Mouse (Mus musculus) heart, postnatal 36 days (tissue): ENCODE measurements around the gene Serbp1. TPM values are rescaled to one million over a fixed set of nuclear protein-coding genes. Genes with fewer than 3 reads are reported as not detected.

ENCODE experiments used
- DNase-seq, 2 experiments: peaks; one replicate each; pipeline ENCODE4 v3.0.0; 2021 to 2022
- intact Hi-C: fragments of 180-260 bp; cut with DNase I; formaldehyde crosslinking; loops from one replicate; pipeline ENCODE4 v1.15.1; 2025
- total RNA-seq, 2 experiments: library from RNA; stranded (reverse); gene quantifications; 2 replicates each; pipeline ENCODE4 v1.2.3; 2021

Gene Serbp1
- total RNA-seq, 2 experiments from 2014 or later, result 201 to 234 TPM

DNA sequence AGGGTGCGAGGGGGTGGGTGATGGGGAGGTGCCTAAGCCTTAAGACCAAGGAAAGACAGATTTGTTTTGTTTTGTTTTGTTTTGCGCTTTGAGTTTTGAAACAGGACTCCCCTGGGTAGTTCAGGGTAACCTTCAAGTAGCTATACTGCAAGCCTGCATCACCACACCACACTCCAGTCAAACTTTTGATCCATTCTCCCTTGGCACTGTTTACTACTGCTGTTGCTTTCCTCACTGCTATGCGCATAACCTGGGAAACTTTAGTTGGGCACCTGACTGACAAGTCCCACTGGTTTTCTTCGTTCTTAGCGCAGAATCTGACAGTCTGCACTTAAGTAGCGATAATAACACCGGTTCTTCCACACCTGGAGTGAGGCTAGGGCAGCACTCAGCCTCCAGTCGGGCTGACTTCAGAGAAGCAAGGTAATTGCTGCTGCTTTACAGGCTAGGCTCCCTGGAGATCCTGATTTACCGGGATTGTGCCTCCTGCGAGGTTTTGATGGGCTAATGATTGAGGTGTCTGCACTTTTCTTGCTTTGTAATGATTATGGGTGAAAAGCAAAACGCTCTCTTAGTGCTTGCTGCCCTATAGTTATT lies 8.0 kb upstream of the Serbp1 start:
- DNase-seq, result no peak
- intact Hi-C loops, result loop anchor here (2.0 kb wide), 1 partner anchor 37 kb away; no protein-coding TSS in a partner anchor

DNA sequence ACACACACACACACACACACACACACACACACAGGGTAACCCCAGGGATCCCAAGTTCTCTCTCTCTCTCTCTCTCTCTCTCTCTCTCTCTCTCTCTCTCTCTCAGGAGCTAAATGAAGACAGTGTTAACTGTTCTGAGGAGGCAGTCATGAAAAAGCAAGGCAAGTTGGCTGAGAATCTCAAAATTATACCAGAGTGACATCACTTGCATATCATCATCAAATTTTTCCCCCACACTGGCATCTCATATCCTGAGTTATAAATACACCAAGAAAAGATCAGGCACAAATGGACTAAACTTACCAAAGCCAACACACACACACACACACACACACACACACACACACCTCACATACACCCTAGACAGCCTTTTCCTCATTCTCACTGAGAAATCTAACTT lies 7.0 kb upstream of the Serbp1 start:
- intact Hi-C loops, result no loop called here

DNA sequence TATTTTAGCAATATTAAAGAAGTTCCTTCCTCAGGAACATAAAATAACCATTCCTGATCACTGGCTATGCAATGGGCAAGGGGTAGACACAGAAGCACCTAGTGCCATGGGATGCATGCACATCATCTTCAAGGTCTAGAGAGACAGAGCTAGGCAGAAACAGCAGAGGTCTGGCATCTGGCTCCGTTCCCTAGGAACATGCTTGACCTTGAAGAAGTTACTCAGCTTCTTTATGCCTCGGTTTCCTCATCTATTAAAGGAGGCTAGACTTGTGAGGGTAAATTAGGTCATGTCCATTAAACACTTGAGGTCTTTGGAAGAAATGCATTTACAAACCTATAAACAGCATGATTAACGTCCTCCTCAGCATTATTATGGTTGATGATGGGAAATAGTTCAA lies 2.3 kb upstream of the Serbp1 start:
- intact Hi-C loops, result no loop called here
- DNase-seq, result no peak

More for the DNA sequence above, 7.0 kb upstream of the Serbp1 start:
- no peak for DNase-seq

DNA sequence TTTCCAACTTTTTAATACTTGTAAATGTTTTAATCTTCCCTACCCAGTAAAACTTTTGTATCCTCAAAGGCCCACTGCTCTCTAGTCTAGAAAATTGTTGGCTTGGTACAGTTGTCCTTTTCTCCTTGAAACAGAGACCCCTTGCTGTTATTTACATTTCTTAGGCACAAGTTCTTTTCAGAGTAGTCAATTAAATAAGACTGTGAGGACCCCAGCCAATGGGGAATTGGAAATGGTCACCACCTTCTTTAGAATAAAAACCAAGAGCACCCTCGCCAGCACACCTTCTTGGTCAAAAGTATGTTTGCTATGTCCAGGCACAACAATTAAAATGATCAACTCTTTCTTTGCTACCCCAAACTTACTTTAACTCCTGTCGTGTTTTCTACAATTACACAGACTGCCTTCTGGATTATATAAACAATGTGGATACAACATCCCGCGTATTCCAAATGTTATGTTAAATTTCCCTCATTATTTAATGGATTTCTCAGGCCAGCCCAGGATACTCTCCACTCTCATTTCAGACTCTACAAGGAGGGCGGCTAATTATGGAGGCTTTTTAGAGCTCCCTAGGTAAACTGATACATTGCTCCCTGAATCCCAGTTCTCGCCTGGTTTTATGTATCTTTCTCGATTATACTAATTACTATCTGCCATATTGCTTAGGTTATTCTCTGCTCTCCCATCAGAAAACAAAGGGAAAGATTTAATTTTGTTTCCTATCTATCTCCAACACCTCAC lies 1.3 kb upstream of the Serbp1 start:
- intact Hi-C loops, result no loop called here
- DNase-seq, result no peak

DNA sequence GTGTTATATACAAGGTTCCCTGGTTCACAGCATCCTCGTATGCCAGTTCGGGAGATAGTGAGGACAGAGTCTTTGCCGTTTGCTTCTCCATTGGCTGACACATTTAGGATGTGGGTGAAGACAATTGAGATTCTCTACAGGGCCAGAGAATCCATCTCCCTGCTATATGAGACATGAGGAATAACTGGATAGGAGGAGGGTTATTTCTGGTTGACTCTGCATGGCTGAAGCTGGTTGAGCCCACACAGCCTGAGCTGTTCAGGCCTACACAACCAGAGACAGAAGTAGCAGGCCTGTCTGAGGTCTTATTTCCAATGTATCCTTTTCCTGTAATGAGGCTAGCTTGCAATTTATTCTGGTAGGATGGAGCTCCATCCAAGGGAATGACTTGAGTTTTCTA lies 3.3 kb downstream of the Serbp1 start:
- intact Hi-C loops, result no loop called here
- no peak for DNase-seq

DNA sequence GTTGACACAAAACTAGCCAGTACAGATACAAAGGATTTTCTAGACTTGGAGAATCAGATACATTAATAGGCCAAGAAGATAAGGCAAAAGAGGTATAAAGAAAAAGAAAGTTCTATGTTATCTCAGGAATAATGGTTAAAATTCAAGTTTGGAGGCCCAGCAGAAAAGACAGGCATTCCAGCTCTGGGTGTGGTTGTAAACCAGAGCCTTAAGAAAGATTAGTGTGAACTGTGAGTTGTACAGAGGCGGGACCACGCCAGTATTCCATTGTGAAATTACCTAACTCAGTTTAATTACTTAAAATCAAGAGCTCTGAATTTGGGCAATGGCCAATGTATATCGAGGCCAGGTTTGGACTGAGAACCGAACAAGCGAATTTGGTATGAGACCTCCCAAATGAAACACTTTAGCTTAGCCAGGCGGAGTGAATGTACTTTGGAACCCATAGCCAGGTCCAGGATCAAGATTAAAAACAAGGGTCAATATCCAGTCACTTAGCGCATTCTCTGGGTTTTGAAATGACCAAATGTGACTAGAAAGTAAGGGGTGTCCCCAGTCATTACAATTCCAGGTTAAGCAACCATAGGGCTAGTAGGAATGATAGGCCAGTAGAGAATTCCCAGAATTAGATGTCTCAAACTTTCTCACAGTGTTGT lies 5.9 kb downstream of the Serbp1 start:
- intact Hi-C loops, result no loop called here
- no peak for DNase-seq

DNA sequence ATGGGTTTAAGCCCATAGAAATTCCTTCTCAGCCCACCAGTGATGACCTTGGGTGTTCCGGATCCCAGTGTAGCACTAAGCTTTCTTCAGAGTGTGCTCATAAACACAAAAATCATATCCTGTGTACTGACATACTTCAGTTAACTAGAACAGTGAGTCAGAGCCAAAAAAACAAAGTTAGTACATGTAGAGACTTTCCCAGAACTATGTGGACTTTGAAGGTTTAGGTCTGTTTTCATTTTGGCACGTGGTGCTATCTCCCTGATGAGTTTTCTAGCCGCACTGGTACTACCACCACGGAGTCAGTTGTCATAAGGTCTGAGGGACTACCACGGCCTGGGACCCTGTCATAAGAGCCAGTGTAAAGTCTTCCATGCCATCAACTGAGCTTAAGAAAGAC lies 6.5 kb downstream of the Serbp1 start:
- intact Hi-C loops, result no loop called here
- no peak for DNase-seq

DNA sequence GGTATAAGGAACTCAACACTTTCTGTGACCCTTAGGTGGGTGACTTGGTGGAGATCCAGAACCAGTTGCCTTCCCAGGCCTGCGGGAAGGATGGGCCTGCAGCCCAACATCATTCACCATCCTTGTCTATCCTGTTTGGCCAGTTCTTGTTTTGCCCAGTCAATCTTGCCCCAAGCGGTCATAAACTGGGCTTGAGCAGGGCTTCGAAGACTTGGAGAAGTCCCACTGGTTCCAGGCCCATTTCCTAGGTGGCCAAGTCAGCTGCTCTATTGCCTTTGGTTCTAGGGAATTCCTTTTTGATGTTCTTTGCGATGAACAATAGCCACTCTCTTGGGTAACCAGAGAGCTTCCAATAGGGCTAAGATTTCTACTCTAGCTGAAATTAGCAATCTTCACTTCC lies 13.1 kb downstream of the Serbp1 start:
- intact Hi-C loops, result no loop called here
- no peak for DNase-seq

DNA sequence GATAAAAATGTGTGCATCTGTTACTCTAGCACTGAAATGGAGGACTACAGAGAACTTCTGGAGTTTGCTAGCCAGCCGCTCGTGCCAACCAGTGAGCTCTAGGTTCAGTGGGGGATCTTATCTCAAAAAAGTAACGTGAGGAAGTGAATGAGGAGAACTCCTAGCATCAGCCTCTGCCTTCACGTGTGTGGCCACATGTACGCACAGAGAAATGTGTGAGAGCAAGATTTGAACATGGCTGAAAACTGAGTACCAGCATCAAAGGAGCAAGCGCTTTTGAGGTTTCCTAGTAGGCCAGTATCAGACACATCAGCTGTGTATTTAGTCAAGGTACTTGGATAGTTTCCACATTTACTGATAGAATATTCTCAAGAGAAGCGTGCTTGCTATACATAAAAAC lies 27.0 kb downstream of the Serbp1 start:
- DNase-seq, result no peak
- intact Hi-C loops, result loop anchor here (5.0 to 10.0 kb wide), 4 partner anchors 98 to 730 kb away; partner anchors contain the start of genes Gadd45a and Mad2l1

DNA sequence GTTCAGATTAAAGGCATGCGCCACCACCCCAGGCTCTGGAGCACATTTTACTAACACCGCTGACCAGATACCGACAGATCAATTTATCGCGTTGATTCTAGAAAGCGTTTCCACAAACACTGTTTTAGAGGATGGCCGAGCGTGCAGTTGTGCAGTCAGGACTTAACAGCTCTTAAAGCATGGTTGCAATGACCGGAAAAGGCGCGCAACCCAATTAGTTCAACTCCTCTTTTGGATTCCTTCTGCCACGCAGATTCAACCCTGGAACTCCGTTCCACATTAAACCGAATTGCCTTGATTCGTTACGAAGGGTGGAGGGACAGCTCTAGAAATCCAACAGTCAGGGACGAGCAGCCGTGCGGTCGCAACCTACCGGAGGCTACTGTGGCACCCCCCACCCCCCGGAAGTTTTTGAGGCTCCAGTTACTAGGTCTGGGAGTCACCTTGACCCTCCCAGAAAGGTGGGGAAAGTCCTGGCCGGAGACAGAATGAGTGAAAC lies 28.2 kb downstream of the Serbp1 start:
- intact Hi-C loops, result loop anchor here (2.0 to 10.0 kb wide), 5 partner anchors 37 to 731 kb away; partner anchors contain the start of genes Gadd45a and Mad2l1
- no peak for DNase-seq

DNA sequence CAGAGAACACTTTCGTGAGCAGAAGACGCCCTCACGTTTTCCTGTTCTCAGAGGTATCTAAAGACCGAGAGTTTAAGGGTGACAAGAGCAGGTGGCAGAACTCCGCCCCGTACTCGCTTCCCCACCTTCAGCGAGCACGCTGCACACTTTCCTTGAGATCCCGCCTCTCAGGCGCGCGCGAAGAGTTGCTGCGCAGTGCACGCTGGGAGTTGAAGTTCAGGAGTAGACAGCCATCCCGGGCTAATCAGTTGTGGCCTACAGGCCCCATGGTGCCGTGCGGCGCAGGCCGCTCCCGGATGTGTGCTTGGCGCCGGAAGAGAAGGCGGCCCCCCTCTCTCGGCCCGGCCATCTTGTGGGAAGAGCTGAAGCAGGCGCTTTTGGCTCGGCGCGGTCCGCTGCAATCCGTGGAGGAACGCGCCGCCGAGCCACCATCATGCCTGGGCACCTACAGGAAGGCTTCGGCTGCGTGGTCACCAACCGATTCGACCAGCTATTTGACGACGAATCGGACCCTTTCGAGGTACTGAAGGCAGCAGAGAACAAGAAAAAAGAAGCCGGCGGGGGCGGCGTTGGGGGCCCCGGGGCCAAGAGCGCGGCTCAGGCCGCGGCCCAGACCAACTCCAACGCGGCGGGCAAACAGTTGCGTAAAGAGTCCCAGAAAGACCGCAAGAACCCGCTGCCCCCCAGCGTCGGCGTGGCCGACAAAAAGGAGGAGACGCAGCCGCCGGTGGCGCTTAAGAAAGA lies 28.9 kb downstream of the Serbp1 start:
- intact Hi-C loops, result loop anchor here (2.0 to 10.0 kb wide), 5 partner anchors 38 to 732 kb away; partner anchors contain the start of genes Gadd45a and Mad2l1
- DNase-seq, result peak; percentile 91

DNA sequence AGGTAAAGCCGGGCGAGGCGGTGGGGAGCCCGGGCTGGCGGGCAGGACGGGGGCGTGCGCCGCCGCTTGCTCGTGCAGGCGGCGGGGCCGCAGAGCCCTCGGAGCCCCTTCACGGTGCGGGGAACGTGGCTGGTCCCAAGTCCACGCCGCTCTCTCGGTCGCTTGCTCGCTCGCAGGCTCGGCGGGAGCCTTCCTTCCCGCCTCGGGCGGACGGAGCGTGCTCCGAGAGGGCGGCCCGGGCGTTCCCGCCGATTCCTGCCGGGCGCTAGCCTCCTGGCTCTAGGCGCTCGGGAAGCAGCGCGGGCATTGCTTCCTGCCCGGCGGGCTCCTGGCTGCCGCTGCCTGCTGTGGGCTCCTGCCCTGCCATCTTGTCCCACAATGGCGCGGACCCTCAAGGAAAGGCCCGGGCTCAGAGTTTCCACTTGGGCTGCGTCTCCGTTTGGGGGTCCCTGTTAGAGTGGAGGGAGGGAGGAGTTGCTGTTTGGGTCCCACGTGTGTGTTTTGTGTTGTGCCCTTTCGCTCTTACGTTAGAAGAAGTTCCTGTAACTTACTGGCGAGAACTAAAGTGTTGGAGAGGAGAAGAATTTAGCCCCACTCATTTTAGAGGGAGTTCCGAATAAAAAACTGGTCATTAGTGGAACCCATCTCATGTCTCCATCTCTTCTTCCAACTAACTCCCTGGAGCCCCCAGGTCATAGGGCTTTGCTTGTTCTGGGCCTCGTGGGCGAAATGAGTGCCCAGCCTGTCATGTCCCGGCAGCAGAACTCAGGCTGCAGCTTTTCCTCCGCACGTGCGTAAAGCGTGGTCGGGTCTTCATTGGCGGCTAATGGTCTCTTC lies 29.6 kb downstream of the Serbp1 start:
- intact Hi-C loops, result loop anchor here (2.0 to 10.0 kb wide), 6 partner anchors 39 to 733 kb away; partner anchors contain the start of genes Gadd45a, Gng12 and Mad2l1
- DNase-seq, result peak; percentile 19 to 30

DNA sequence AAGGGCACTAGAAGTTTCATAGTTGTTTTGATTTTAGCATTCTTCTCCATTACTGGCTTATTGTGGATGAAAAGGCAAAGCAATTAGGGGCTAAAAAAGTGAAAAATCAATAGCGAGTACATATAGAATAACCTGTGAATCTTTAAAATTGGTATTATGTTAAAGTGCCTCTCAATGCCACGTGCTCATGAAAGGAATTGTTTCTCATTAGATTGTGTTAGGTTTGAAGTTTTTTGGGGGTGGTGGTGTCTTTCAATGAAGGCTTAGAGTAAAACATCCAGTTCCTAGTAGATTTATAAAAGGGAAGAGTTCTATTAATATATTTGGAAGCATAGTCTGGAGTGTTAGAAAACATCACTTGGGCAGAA lies 30.3 kb downstream of the Serbp1 start:
- no peak for DNase-seq
- intact Hi-C loops, result loop anchor here (2.0 to 10.0 kb wide), 5 partner anchors 101 to 733 kb away; partner anchors contain the start of genes Gadd45a, Gng12 and Mad2l1

DNA sequence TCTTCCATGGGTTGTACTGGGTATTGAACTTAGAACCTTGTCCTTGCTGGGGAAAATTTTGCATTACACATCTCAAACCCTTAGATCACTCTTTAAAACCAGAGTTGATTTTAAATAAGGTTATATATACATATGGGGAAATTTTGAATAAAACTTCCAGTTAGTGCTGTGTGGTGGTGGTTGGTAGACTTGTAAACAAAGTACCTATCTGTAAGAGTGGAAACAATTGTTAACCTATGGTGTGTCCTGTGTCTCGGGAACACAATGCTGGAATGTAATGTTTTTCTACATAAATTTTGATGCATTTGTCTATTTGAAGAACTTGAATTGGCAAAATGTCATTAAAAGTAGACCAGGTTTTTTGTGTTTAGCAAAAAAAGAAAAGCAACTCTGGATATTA lies 31.0 kb downstream of the Serbp1 start:
- intact Hi-C loops, result loop anchor here (2.0 to 10.0 kb wide), 5 partner anchors 102 to 734 kb away; partner anchors contain the start of genes Gadd45a, Gng12 and Mad2l1
- no peak for DNase-seq

DNA sequence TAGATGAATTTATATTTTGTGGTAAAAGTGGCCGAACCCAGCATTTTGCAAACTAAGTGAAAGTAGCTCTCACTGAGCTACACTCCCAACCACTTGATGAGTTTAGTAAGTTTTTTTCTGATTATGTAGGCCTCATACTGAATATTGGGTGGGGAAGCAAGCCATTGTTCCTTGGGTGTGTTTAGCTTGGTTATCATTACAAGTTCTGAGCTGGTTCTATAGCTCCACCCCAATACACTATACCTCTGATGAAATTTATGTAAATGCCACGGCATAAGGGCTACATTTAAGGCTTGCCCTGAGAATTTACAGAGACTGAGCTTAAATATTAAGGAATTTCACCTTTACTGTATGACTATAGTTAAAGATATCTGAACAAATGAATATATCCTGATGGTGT lies 31.5 kb downstream of the Serbp1 start:
- intact Hi-C loops, result loop anchor here (2.0 to 10.0 kb wide), 5 partner anchors 102 to 735 kb away; partner anchors contain the start of genes Gadd45a, Gng12 and Mad2l1
- DNase-seq, result no peak

DNA sequence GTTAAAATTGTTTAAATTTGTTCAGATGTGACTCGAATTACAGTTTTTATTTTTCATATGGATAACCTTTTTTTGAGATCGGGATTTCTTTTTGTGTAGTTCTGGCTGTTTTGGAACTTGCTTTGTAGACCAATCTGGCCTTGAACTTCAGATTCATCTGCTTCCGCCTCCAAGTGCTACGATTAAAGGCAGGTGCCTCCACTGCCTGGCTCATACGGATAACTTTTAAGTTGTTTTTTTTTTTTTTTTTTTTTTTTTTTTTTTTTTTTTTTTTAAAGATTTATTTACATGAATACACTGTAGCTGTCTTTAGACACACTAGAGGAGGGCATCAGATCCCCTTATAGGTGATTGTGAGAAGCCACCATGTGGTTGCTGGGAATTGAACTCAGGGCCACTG lies 40.0 kb downstream of the Serbp1 start:
- intact Hi-C loops, result no loop called here
- no peak for DNase-seq

DNA sequence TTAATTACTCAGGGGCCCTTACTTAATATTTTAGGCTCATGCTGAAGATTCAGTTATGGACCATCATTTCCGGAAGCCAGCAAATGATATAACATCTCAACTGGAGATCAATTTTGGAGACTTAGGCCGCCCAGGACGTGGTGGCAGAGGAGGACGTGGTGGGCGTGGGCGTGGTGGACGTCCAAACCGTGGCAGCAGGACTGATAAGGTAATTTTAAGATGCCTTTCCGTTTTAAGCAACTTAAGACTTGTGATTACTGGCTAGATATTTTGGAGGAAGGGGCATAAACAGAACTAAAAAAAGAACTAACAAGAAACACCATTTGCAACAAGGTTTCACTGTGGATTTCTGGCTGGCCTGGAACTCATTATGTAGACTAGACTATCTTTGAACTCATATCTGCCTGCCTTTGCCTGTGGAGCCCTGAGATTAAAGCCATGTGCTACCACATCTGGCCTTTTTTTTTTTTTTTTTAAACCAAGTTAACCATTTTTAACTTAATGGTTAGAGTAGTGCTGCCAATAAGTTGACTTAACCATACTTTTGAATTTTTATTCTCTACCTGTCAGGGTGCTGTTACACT lies 43.7 kb downstream of the Serbp1 start:
- intact Hi-C loops, result no loop called here
- DNase-seq, result no peak

DNA sequence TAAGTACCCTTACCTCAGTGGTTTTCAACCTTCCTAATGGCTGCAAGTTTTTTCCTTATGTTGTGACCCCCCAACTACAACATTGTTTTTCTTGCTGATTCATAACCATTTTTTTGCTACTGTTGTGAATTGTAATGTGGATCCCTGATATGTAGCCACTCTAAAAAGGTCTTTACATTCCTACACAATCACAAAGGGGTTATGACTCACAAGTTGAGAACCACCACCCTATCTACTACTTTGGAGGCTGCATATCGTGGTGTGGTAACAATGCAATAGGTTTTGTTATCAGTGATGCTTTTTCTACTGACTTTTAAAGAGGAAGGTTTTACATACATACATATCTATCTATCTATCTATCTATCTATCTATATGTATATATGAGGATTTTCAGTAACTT lies 44.9 kb downstream of the Serbp1 start:
- intact Hi-C loops, result no loop called here
- DNase-seq, result no peak

DNA sequence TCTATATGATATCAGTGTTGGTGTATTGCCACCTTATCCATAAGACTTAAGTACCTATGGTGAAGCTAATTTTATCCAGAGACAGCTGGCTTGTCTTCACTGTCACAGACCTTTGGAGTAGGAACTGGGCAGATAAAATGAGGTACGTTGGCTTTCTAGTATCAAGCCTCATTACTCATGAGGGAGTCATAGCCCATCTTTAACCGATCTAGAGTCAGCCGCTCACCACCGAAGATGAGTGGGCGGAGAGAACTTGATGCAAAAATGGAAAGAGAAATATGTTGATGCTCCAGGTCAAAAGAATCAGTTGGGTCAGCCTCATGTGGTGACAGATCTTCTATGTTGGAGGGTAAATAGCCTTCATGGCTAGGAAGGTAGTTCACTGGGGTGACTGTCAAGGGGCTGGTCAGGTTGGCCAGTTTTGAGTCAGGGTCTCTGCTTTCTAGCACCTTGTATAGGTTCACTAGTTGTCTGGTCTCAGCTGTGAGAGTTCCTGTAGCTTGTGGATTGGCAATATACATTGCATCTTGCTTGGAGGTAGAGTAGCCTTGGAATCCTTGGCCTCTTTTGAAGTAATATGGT lies 54.2 kb downstream of the Serbp1 start:
- DNase-seq, result no peak
- intact Hi-C loops, result no loop called here
